Mouse (Mus musculus): ENCODE measurements around the gene Fam47e.

Fam47e gene

GRCm38 (mm10) chr5:92602691-92603690 is 48.1 kb downstream of the Fam47e start, which contains the start of gene Stbd1:
Gene Stbd1 (plus strand): TSS chr5:92603041.
- DNase-seq (ENCODE audit: low read depth, low spot score) = peak; percentile 60

DNA sequence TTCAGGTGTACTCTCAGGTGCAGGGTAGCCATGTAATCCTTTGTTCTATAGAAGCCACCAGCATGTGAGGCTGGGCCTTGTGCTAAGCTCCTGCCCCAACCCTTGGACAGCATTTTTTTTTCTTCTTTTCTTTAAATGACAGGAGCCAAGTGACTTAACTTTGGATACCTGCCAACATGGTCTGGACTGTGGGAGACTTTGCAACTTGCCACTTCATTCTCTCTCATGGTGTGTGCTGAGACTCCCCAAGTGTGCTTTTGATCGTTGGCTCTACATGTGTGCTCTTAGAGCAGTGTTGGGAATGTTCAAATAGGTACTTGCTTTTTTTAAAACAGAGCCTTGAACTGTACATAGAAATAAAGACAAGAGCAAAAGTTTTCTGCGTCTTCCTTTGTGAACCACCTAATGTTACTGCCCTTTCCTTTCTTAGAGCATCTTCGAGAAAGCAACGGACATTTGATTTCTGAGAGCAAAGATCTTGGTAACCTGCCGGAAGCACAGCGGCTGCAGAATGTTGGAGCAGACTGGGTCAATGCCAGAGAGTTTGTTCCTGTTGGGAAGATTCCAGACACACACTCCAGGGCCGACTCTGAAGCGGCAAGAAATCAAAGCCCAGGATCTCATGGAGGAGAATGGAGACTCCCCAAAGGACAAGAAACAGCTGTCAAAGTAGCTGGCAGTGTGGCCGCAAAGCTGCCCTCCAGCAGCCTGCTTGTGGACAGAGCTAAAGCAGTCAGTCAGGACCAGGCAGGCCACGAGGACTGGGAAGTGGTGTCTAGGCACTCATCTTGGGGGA is 49.8 kb downstream of the Fam47e start:
- DNase-seq (ENCODE audit: low read depth, low spot score) = no peak

DNA sequence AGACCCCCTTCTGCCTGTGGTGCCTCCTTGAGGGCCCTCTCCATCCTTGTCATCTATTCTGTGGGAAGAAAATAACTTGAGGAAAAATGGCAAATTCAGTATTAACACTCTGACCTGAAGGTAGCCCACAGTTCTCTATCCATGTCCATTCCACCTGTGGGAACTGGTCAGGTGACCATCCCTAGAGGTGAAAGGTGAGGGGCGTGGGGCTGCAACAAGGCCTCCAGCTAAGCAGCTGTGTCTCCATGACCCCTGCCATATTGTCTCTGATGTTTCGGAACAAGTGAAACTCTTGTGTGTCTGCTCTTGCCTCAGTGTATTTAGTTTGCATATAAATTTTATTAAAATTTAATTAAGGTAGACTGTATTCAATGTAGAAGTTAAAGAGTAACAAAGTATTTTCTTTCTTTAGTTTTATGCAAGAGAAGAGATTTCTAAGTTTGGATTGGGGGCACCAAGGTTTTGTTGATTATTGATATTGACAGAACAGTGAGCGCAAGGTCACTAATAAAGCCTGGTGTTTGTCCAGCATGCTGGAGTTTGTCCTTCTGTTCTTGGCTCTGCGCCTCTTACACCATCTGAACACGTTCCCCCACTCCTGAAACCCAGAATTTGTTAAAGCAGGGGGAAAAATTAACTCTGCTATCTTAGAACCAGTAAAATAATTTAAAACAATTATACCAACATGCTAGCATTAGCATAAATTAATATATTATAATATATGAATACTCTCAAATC is 52.8 kb downstream of the Fam47e start:
- no peak for DNase-seq (ENCODE audit: low read depth, low spot score)

- no peak for DNase-seq (ENCODE audit: low read depth, low spot score)
These were observed 57.9 kb downstream of the Fam47e start for GRCm38 (mm10) chr5:92612756-92613155.

GRCm38 (mm10) chr5:92621883-92622282 is 67.0 kb downstream of the Fam47e start:
- DNase-seq (ENCODE audit: low read depth, low spot score) = no peak

GRCm38 (mm10) chr5:92627896-92628295 is 73.0 kb downstream of the Fam47e start:
- DNase-seq (ENCODE audit: low read depth, low spot score) = peak; percentile 53

DNA sequence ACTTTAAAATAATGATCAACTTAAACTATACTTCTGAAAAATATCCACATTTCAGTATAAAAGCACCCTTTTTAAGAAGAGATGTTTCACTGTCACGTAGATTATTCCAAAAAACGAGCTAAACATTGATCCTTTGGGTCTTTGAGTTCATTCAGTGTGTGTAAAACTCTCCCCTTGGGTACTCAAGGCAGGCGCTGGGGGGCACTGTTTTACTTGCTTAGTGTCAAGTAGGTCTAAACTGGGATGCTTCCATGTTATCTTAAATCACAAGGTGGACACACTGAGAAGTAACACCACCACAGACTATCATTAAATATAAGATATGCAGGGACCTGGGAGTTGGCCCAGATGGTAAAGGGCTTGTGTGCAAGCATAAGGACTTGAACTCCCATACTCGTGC is 78.7 kb downstream of the Fam47e start:
- DNase-seq (ENCODE audit: low read depth, low spot score) = no peak

DNA sequence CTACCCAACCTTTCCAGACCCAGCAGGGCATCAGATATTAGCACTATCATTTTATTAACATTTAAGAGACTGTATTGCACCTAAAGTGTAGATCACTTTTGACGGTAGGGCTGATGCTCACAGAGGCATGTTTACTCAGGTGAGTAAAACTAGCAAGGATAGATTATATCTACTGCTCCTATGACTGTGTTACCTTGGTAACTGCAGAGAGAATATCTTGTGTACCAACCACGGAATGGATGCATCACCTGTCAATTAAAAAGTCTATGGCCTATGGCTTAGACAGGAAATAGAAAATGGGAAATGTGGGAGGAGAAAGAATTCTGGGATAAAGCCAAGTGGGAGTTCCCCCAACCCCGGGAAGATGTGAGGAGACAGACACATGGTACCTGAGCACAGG is 80.0 kb downstream of the Fam47e start:
- DNase-seq (ENCODE audit: low read depth, low spot score) = no peak

GRCm38 (mm10) chr5:92635891-92636290 is 81.0 kb downstream of the Fam47e start:
- DNase-seq (ENCODE audit: low read depth, low spot score) = no peak

GRCm38 (mm10) chr5:92640861-92641260 is 86.0 kb downstream of the Fam47e start:
- DNase-seq (ENCODE audit: low read depth, low spot score) = no peak

Measured in forelimb bud, embryonic 11.5 days (tissue).